Mouse (Mus musculus) ES-E14 (cell line): ENCODE measurements around the gene Col28a1. TPM values are rescaled to one million over a fixed set of nuclear protein-coding genes. Genes with fewer than 3 reads are reported as not detected.
A peak's percentile ranks its signal among the peaks of the same experiment; 100 is the strongest.

Experiments
- DNase-seq: peaks from one replicate; pipeline ENCODE4 v3.0.0-alpha.2; 2013; ENCODE audit warnings: low read depth, low spot score
- H3K27ac ChIP-seq: 2 replicates; pipeline ENCODE4 v1.5.1; 2012; ENCODE audit warnings: low read depth, mild to moderate bottlenecking, low read length, moderate library complexity, mixed read lengths; ENCODE audit not compliant: poor library complexity, insufficient read depth, severe bottlenecking
- H3K36me3 ChIP-seq: 2 replicates; pipeline ENCODE4 v1.6.1; 2012; ENCODE audit warnings: mild to moderate bottlenecking, low read length, moderate library complexity, mixed read lengths; ENCODE audit not compliant: control insufficient read depth, poor library complexity, insufficient read depth, severe bottlenecking
- H3K4me1 ChIP-seq, 2 experiments: fragments of 150-350 bp in 1 of 2; sonication (generic) in 1 of 2; 2 replicates each; pipeline ENCODE4 v1.6.1; 2012; ENCODE audit warnings: low read length in 2 of 2, mild to moderate bottlenecking in 1 of 2, mixed read lengths in 1 of 2; ENCODE audit not compliant: control insufficient read depth in 2 of 2, insufficient read depth in 2 of 2, poor library complexity in 1 of 2
- H3K4me3 ChIP-seq, 2 experiments: fragments of 150-350 bp in 1 of 2; sonication (generic) in 1 of 2; 2 replicates each; pipeline ENCODE4 v1.5.1; 2012; ENCODE audit warnings: low read length in 2 of 2, low read depth in 1 of 2, mild to moderate bottlenecking in 1 of 2, mixed read lengths in 1 of 2; ENCODE audit not compliant: insufficient read depth in 1 of 2, poor library complexity in 1 of 2, severe bottlenecking in 1 of 2
- H3K9ac ChIP-seq: 2 replicates; pipeline ENCODE4 v1.6.1; 2012; ENCODE audit warnings: low read depth, mild to moderate bottlenecking, low read length, mixed read lengths; ENCODE audit not compliant: poor library complexity, insufficient read depth, severe bottlenecking
- H3K9me3 ChIP-seq: fragments of 150-350 bp; sonication (generic); 2 replicates; pipeline ENCODE4 v1.6.1; 2012; ENCODE audit warnings: low read depth, mild to moderate bottlenecking, low read length; ENCODE audit not compliant: control insufficient read depth, insufficient read depth
- CHD2 ChIP-seq: IDR thresholded peaks from 2 replicates; pipeline ENCODE4 v1.6.1; 2014; ENCODE audit warnings: mild to moderate bottlenecking, low read depth, low read length, inconsistent platforms
- HCFC1 ChIP-seq: IDR thresholded peaks from 2 replicates; pipeline ENCODE4 v1.6.1; 2012; ENCODE audit warnings: low read length, inconsistent platforms, borderline replicate concordance; ENCODE audit not compliant: insufficient read depth
- MAFK ChIP-seq: IDR thresholded peaks from 2 replicates; pipeline ENCODE4 v1.6.1; 2014; ENCODE audit warnings: mild to moderate bottlenecking, low read depth, low read length, inconsistent platforms; ENCODE audit not compliant: insufficient read depth
- ZC3H11A ChIP-seq: IDR thresholded peaks from 2 replicates; pipeline ENCODE4 v1.6.1; 2012; ENCODE audit warnings: low read depth, mild to moderate bottlenecking, inconsistent platforms, low read length, borderline replicate concordance
- ZNF384 ChIP-seq: IDR thresholded peaks from 2 replicates; pipeline ENCODE4 v1.6.1; 2012; ENCODE audit warnings: low read depth, low read length, inconsistent platforms
- in situ Hi-C, 2 experiments: fragments of 600-800 bp; cut with MboI; formaldehyde crosslinking; loops; one replicate each; pipeline ENCODE4 v1.15.1; 2025; ENCODE audit warnings: low sequenced_read_pairs in 2 of 2, inconsistent platforms in 1 of 2; ENCODE audit not compliant: unreplicated experiment in 2 of 2
- total RNA-seq: library from RNA; depleted of rRNA; stranded (reverse); fragments of 300-350 nt; gene quantifications from 2 replicates; pipeline ENCODE4 v1.2.3, GENCODE M21; 2012

Gene Col28a1
- total RNA-seq, 1 experiment, result not detected

- H3K9ac ChIP-seq, result peak within 1 kb of the TSS; percentile 77
- H3K27ac ChIP-seq, result peak within 1 kb of the TSS; percentile 62; the same call in 1 of the 2 replicates
- H3K36me3 ChIP-seq, result no peaks in the 10 kb centered on the region
- peak; percentile 71 for DNase-seq
- H3K4me1 ChIP-seq, result no peaks in the 10 kb centered on the region
- in situ Hi-C loops, result no loop called here
- H3K4me3 ChIP-seq, result peak within 1 kb of the TSS; percentile 73 to 81
- no peaks in the 10 kb centered on the region for H3K9me3 ChIP-seq
- TF ChIP-seq CHD2 (no peak), HCFC1 (no peak), ZC3H11A (no peak), MAFK (no peak), ZNF384 (no peak)
These were observed 16.8 kb upstream of the Col28a1 start, which contains the start of gene Mios for GRCm38 (mm10) chr6:8209047-8209865. TSS of gene Mios (plus strand) at chr6:8209222.

GRCm38 (mm10) chr6:8189917-8190316, 2.5 kb downstream of the Col28a1 start:
- TF ChIP-seq ZNF384, result no peak
- no peak for TF ChIP-seq CHD2
- TF ChIP-seq ZC3H11A, result no peak
- no peak for TF ChIP-seq MAFK
- TF ChIP-seq HCFC1, result no peak
- H3K36me3 ChIP-seq, result no peaks in the 10 kb centered on the region
- no peak overlapping the region for H3K9ac ChIP-seq
- no peak for DNase-seq
- no peaks in the 10 kb centered on the region for H3K9me3 ChIP-seq
- in situ Hi-C loops, result no loop called here
- no peak overlapping the region for H3K27ac ChIP-seq
- H3K4me1 ChIP-seq, result no peaks in the 10 kb centered on the region
- no peak overlapping the region for H3K4me3 ChIP-seq

GRCm38 (mm10) chr6:8188599-8189233, 3.7 kb downstream of the Col28a1 start:
- Histone ChIP-seq H3K4me1 (no peaks in the 10 kb centered on the region), H3K27ac (no peak overlapping the region), H3K9me3 (no peaks in the 10 kb centered on the region), H3K9ac (no peak overlapping the region), H3K4me3 (no peak overlapping the region), H3K36me3 (no peaks in the 10 kb centered on the region)
- no peak for DNase-seq
- in situ Hi-C loops, result no loop called here
- TF ChIP-seq MAFK (no peak), HCFC1 (no peak), CHD2 (no peak), ZC3H11A (no peak), ZNF384 (no peak)

- H3K9me3 ChIP-seq, result no peaks in the 10 kb centered on the region
- H3K9ac ChIP-seq, result no peak overlapping the region
- no peaks in the 10 kb centered on the region for H3K36me3 ChIP-seq
- in situ Hi-C loops, result no loop called here
- TF ChIP-seq HCFC1, result no peak
- TF ChIP-seq MAFK, result no peak
- no peak for TF ChIP-seq ZNF384
- no peak for TF ChIP-seq CHD2
- no peak for TF ChIP-seq ZC3H11A
- H3K27ac ChIP-seq, result no peak overlapping the region
- H3K4me3 ChIP-seq, result no peak overlapping the region
- no peak for DNase-seq
- H3K4me1 ChIP-seq, result no peaks in the 10 kb centered on the region
These were observed 13.9 kb downstream of the Col28a1 start for GRCm38 (mm10) chr6:8178397-8178941.
